Mouse (Mus musculus) limb, embryonic 14.5 days (tissue): ENCODE measurements at regions not wholly inside any gene's neighbourhood (a gene's known extent, or its start where the extent isn't known, plus 50 kb on each side); places are given as distances from the start of the nearest gene placed in this dataset.

Experiments used
- ATAC-seq: fragments of 200-750 bp; cut with Nextera tagmentation; 2 replicates; pipeline ENCODE4 v1.8.0; 2017; ENCODE audit warnings: low read depth, moderate number of reproducible peaks, moderate TSS enrichment; ENCODE audit not compliant: low FRiP score
- DNase-seq: peaks from one replicate; pipeline ENCODE4 v3.0.0-alpha.2; 2015; ENCODE audit warnings: low spot score
- H3K27ac ChIP-seq: fragments of 300-500 bp; sonication (generic); replicated peaks from 2 replicates; pipeline ENCODE4 v1.5.1; 2014; ENCODE audit warnings: low read depth, mild to moderate bottlenecking, low read length, moderate library complexity, mixed read lengths
- H3K27me3 ChIP-seq: fragments of 300-500 bp; sonication (generic); 2 replicates; pipeline ENCODE4 v1.6.1; 2014; ENCODE audit warnings: low read length, mixed read lengths; ENCODE audit not compliant: control insufficient read depth, insufficient read depth
- H3K36me3 ChIP-seq: fragments of 300-500 bp; sonication (generic); 2 replicates; pipeline ENCODE4 v1.6.1; 2014; ENCODE audit warnings: mild to moderate bottlenecking, low read length, moderate library complexity, mixed read lengths; ENCODE audit not compliant: control insufficient read depth, insufficient read depth
- H3K4me1 ChIP-seq: fragments of 300-500 bp; sonication (generic); 2 replicates; pipeline ENCODE4 v1.6.1; 2014; ENCODE audit warnings: antibody characterized with exemption, low read length, mixed read lengths; ENCODE audit not compliant: control insufficient read depth, insufficient read depth
- H3K4me2 ChIP-seq: fragments of 300-500 bp; sonication (generic); replicated peaks from 2 replicates; pipeline ENCODE4 v1.6.1; 2014; ENCODE audit warnings: low read depth, mild to moderate bottlenecking, low read length, moderate library complexity; ENCODE audit not compliant: severe bottlenecking
- H3K4me3 ChIP-seq: fragments of 300-500 bp; sonication (generic); replicated peaks from 2 replicates; pipeline ENCODE4 v1.5.1; 2014; ENCODE audit warnings: low read length
- H3K9ac ChIP-seq: fragments of 300-500 bp; sonication (generic); 2 replicates; pipeline ENCODE4 v1.6.1; 2014; ENCODE audit warnings: mild to moderate bottlenecking, low read depth, low read length, moderate library complexity; ENCODE audit not compliant: severe bottlenecking
- H3K9me3 ChIP-seq: fragments of 300-500 bp; sonication (generic); 2 replicates; pipeline ENCODE4 v1.6.1; 2016; ENCODE audit warnings: low read length; ENCODE audit not compliant: control insufficient read depth
- POLR2A ChIP-seq: fragments of 200-500 bp; IDR thresholded peaks from 2 replicates; pipeline ENCODE4 v1.8.0; 2012; ENCODE audit warnings: inconsistent platforms, mild to moderate bottlenecking, moderate library complexity, borderline replicate concordance; ENCODE audit not compliant: insufficient read depth, insufficient read length; ENCODE audit errors: extremely low read depth
- WGBS: fragments of 180-500 bp; shearing (Covaris S2); extraction: QIAGEN DNeasy Blood & Tissue Kit; methylation state at CpG from one replicate; pipeline ENCODE4 v1.1.7; 2014; 5-methylcytosine and 5-hydroxymethylcytosine counted together

DNA sequence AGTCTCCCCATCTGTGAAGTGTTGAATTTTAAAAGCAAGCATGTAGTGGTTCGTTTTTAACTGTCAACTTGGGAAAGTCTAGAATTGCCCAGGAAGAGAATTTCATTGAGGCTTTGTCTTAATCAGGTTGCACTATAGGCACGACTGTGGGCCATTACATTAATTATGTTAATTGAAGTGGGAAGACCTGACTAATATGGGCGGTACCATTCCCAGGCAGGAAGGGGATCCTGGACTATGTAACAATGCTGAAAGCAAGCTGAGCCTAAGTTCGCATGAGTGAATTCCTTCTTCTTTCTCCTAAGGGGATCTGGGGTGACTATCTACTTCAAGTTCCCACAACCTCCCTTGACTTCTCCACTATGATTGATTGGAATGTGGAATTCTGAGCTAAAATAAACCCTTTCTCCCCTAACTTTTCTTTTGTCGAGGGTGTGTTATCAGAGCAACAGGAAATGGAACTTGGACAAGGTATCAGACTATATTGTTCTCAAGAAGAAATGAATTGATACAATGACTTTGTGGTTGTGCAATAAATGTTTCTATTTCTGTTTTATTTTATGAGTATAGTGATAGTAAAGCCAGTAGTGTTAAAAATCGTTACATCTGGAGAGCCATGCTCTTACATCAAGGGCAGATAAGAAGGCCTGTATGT, 285.2 kb upstream of the Adgrl2 start:
- H3K4me1 ChIP-seq: no peaks in the 10 kb centered on the region
- H3K36me3 ChIP-seq: no peaks in the 10 kb centered on the region
- DNase-seq (no peak), ATAC-seq (no peak)
- H3K27me3 ChIP-seq: no peaks in the 10 kb centered on the region
- no peak for TF ChIP-seq POLR2A
- no peaks in the 10 kb centered on the region for H3K9me3 ChIP-seq
- no peak overlapping the region for H3K4me2 ChIP-seq
- H3K4me3 ChIP-seq: no peak overlapping the region
- no peak overlapping the region for H3K27ac ChIP-seq
- no peak overlapping the region for H3K9ac ChIP-seq
- 66% methylated on average over 6 of the region's 6 CpGs for WGBS

DNA sequence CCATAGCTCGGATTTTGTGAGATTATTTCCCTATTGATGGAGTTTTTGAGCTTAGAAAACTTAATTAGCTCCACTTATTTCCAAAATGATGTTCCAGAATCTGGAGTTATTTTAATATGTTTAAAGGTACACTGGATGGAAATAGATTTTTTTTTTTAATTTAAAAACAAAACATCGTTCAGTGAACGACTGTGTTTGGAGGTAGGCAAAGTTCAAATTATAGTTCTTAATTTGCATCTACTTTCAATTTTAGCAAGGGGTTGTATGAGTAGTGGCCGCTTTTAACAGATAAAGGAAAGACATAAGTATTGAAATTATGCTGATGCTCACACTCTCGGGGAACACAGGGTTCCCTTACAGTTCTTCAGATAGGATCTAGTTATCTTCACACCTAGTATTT, 284.6 kb upstream of the Adgrl2 start:
- Histone ChIP-seq H3K36me3 (no peaks in the 10 kb centered on the region), H3K9ac (no peak overlapping the region), H3K4me2 (peak overlapping the region; percentile 27; the same call in 1 of the 2 replicates), H3K27ac (no peak overlapping the region), H3K9me3 (no peaks in the 10 kb centered on the region), H3K27me3 (no peaks in the 10 kb centered on the region), H3K4me3 (no peak overlapping the region), H3K4me1 (no peaks in the 10 kb centered on the region)
- ATAC-seq (no peak), DNase-seq (no peak)
- TF ChIP-seq POLR2A: no peak
- WGBS: 80% methylated on average over 5 of the region's 5 CpGs

DNA sequence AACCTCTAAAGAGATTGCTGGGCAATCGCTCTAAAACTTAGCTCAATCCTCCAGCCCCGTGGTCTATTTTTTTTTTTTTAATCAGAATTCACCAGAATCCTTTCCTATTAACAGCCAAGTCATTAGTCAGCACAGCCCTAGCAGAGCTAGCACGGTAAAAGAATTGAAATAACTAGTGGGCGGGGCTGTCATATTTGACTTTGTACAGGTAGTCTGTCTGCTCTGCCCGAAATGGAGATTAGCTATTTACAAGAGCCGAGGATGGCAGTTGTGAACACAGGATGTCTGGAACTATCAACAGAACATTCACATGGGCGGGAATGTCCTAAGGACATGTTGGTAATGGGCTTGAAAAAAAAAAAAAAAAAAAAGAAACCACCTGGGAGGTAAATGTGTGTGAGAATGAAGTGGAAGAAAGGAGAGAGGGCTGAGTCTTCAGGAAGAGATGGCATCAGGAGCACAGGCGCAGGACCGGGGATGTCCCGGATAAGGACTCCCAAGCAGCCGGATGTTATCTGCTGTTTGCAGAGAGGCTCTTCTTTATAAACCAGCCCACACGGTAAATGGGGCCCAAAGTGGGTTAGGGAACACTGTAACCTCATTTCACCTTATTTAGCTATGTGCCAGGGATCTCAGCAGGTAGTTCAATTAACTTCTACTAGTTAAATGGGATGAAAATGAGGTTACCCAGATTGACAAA, 283.8 kb upstream of the Adgrl2 start:
- 35% methylated on average over 12 of the region's 12 CpGs for WGBS
- ATAC-seq (no peak), DNase-seq (no peak)
- no peaks in the 10 kb centered on the region for H3K27me3 ChIP-seq
- H3K27ac ChIP-seq: no peak overlapping the region
- no peaks in the 10 kb centered on the region for H3K9me3 ChIP-seq
- TF ChIP-seq POLR2A: no peak
- H3K4me1 ChIP-seq: no peaks in the 10 kb centered on the region
- no peak overlapping the region for H3K4me3 ChIP-seq
- no peak overlapping the region for H3K9ac ChIP-seq
- H3K36me3 ChIP-seq: no peaks in the 10 kb centered on the region
- H3K4me2 ChIP-seq: peak overlapping the region; percentile 27; the same call in 1 of the 2 replicates

DNA sequence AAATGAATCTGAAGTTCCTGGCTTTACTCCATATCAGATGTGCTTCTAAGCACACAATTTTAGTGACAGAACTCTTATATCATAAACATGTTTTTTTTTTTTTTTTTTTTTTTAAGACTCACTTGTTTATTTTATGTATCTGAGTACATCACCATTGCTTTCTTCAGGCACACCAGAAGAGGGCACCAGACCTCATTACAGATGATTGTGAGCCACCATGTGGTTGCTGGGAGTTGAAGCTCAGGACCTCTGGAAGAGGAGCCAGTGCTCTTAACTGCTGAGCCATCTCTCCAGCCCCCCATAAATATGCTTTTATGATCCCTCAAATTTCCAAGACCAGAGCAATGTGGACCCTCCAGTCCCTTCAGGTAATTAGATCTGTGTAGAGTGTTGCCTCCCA, 280.1 kb upstream of the Adgrl2 start:
- no peak overlapping the region for H3K27ac ChIP-seq
- H3K4me1 ChIP-seq: no peaks in the 10 kb centered on the region
- DNase-seq (no peak), ATAC-seq (no peak)
- no peaks in the 10 kb centered on the region for H3K36me3 ChIP-seq
- H3K4me3 ChIP-seq: no peak overlapping the region
- no peak for TF ChIP-seq POLR2A
- no peaks in the 10 kb centered on the region for H3K27me3 ChIP-seq
- no peak overlapping the region for H3K4me2 ChIP-seq
- no peak overlapping the region for H3K9ac ChIP-seq
- H3K9me3 ChIP-seq: no peaks in the 10 kb centered on the region

DNA sequence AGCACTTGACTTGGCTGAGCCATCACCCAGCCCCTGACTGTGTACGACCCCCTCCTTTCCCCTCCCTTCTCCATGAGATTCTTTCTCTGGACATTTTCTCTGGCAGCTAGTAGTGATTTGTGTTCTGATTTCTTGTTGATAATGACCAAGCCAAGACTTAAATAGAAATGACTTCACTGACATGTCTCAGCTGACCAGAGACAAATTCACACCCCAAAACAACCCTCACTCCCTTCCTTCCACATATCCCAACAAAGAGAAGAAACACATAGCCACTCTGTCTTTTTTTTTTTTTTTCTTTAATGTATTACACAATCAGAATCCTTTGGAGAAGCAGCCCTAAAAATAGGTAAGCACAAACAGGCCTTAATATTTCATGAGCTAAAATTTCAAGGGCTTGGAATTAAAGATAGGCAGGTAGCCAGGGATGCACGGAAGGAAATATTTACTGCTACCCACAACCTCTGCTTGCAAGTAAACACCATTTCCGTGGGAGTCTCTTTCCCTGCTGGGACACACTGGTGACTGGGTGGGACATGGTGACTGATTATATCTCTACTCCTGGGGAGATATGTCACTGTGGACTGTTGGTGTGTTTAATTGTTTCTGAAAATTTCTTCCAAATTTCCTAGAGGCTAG, 272.1 kb upstream of the Adgrl2 start:
- H3K27me3 ChIP-seq: no peaks in the 10 kb centered on the region
- H3K9me3 ChIP-seq: no peaks in the 10 kb centered on the region
- 77% methylated on average over 3 of the region's 3 CpGs for WGBS
- ATAC-seq (no peak), DNase-seq (no peak)
- no peak overlapping the region for H3K9ac ChIP-seq
- H3K4me3 ChIP-seq: no peak overlapping the region
- no peak overlapping the region for H3K4me2 ChIP-seq
- H3K36me3 ChIP-seq: no peaks in the 10 kb centered on the region
- H3K4me1 ChIP-seq: no peaks in the 10 kb centered on the region
- H3K27ac ChIP-seq: no peak overlapping the region
- TF ChIP-seq POLR2A: no peak
